Mouse (Mus musculus) layer of hippocampus, postnatal 36 days (tissue): Measurements from ENCODE around the gene Spon1. TPM values are rescaled to one million over a fixed set of nuclear protein-coding genes. Genes with fewer than 3 reads are reported as not detected.

Source experiments
- DNase-seq, 2 experiments: peaks; one replicate each; pipeline ENCODE4 v3.0.0; 2022
- total RNA-seq, 2 experiments: library from RNA; stranded (reverse); gene quantifications; 2 replicates each; pipeline ENCODE4 v1.2.3; 2021

Gene Spon1
- total RNA-seq, 2 experiments from 2014 or later: 65.4 to 66.9 TPM

DNA sequence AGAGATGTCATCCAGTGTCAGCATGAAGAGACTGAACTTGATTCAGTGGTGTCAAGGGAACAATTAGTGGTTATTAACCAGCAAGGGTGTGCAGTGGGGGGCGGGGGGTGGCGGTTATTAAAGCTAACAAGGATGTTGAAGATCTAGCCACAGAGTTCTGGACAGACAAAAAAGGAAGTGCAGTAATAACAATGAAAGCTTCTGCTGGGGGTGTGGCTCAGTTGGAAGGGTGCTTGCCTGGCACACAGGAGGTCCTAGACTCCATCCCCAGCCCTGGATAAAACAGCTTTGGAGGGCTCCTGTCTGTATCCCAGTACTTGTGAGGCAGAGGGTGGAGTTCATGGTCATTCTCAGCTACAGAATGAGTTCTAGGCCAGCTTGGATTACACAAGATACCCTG is 77.4 kb downstream of the Spon1 start:
- DNase-seq: no peak

DNA sequence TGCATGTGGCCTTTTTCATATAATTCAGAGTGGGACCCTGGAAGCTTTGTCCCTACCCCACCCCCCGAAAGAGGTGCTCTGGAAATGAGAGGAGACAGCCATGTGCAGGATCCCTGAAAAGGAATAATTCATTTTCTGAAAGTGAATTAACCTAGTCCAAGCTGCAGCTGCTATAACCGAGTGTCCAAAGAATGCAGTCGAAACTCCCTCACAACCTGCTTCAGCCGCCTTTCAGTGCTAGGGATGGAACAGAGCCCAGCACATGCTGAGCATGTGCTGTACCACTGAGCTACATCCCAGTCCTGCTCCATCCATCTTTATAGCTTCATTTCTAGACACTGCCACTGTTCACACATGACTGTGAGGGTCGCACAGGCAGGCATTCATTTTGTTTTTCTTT is 79.4 kb downstream of the Spon1 start:
- DNase-seq: no peak

DNA sequence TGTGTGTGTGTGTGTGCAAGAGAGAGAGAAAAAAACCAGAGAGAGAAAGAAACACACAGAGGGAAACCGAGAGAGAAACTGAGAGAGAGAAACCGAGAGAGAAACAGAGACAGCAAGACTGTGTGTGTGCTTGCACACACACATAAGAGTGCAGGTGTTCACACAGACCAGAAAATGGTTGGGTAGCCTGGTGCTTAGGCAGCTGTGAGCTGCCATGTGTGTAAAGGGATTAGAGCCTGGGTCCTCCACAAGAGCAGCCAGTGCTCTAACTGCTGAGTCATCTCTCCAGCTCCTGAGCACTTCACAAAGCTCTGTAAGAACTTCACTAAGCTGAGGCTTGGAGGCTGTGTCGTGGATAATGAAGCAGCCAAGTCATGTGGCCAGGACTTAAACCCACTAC is 80.8 kb downstream of the Spon1 start:
- DNase-seq: no peak

GRCm38 (mm10) chr7:113847041-113847819 is 81.4 kb downstream of the Spon1 start:
- no peak for DNase-seq

GRCm38 (mm10) chr7:113850389-113850788 is 84.6 kb downstream of the Spon1 start:
- DNase-seq: no peak

DNA sequence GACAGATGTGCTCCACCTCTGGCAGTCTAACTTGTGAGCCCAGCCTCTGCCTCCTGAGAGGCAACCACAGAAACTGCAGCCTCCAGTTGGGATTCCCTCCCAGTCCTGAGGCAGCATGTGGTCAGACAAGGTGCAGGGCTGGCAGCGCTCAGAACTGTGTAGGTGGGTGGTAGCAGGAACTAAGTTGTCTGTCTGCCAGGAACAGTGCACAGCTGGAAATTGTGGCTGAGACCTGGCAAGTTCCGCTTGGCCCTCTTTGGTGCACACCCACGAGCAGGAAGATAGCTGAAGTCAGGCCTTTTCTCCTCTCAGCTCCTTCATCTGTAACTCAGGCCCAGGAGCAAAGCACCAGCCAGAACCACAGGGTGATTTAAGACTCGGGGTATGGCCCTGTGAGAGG is 89.6 kb downstream of the Spon1 start:
- DNase-seq: no peak

- DNase-seq: no peak
Observed at GRCm38 (mm10) chr7:113856067-113856466, 90.3 kb downstream of the Spon1 start.

- DNase-seq: no peak
Observed at GRCm38 (mm10) chr7:113859480-113859881, 93.7 kb downstream of the Spon1 start.

GRCm38 (mm10) chr7:113861964-113862363 is 96.2 kb downstream of the Spon1 start:
- DNase-seq: no peak

GRCm38 (mm10) chr7:113872846-113873245 is 107.0 kb downstream of the Spon1 start:
- DNase-seq: no peak

GRCm38 (mm10) chr7:113877451-113877850 is 111.7 kb downstream of the Spon1 start:
- no peak for DNase-seq

DNA sequence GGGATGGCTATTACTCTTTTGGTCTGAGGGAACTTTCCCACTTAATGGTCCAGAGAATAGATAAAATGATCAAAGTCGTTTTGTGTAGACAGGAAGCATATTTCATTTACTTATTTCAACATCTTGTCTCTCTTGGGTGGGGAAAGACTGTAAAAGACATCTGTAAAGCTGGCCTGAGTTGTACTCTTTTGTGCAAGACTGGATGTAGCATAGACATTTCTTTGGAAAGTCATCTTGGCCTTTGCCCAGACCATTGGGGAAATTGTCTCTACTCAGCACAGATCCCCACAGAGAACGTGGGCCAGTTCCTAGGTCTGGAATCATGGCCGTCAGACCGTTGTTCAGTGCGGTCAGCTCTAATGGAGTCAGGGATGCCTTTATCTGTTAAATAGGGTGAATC is 112.1 kb downstream of the Spon1 start:
- no peak for DNase-seq

DNA sequence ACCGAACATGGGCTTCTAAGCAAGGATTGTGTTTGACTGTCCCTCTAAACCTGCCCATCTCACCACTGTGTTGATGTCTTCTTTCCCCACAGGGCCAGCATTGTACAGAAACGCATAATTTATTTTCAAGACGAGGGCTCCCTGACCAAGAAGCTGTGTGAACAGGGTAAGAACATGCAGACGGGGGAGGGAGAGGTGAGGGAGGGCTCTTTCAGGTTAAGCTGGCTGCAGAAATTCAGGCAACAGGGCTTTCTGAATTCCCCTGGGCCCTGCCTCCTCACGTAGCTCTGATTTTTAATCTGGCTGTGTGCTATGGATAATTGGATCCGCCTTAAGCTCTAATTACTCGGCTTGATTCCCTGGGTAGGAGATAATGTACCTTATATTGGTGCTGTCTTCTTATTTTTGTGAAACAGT is 113.3 kb downstream of the Spon1 start:
- DNase-seq: no peak

GRCm38 (mm10) chr7:113880021-113880420 is 114.2 kb downstream of the Spon1 start:
- no peak for DNase-seq

DNA sequence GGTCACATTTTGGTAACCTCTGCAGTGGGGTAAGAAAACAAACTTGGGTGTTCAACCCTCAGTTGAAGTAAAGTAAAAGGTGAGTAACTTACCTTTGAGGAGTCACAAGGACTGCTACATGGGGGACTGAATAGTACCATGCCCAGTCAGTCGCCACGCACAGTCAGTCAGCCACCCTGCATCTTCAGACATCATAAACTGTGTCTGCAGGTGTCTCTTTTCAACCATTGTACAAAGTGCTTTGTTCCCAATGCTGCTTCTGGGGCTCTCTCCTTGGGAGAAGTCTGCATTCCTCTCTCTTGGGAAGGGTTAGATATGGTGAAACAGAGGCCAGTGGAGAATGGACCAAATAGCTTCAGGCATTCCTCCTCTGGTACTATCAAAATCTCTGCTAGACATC is 125.0 kb downstream of the Spon1 start:
- no peak for DNase-seq

DNA sequence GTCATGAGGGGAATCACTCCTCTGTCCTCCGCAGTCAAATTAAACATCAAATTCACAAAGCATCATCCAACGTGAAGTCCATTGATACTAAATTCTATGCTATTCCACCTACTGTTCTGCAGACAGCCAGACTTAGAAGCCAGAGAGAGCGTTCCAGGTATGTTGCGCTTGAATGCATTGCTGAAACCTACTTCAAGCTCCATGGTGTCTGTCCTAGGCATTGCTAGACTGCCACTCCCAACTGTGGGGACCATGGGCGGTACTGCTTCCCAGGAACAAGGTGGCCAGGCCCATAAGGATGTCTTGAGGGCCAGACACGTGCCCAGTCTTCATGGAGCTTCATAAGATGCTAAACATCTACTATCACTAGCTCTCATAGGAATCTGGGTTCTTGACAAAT is 125.7 kb downstream of the Spon1 start:
- no peak for DNase-seq

DNA sequence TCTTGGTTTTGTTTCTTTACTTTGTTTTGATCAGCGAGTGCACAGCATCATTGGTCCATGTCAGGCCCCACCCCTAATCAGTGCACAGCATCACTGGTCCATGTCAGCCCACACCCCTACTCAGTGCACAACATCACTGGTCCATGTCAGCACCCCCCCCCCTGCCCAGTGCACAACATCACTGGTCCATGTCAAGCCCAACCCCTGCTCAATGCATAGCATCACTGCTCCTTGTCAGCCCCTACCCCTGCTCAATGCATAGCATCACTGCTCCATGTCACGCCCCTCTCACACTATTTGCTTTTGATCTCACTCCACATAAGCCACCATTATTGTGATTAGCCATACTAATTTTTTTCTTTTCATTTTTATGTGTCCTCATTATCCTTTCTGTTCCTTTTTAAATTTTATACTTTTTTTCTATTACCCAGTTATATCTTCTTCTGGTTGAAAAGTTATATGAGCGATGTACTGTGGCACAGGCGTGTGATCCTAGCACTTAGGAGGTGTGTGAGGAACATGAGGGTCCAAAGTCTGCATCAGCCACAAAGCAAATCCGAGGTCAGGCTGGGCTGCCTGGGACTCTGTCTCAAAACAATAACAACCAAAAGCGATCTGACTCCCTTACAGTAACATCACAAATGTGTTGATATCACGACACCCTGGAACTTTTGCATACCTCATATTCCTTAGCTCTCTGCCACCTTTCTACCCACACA is 128.3 kb downstream of the Spon1 start:
- no peak for DNase-seq

DNA sequence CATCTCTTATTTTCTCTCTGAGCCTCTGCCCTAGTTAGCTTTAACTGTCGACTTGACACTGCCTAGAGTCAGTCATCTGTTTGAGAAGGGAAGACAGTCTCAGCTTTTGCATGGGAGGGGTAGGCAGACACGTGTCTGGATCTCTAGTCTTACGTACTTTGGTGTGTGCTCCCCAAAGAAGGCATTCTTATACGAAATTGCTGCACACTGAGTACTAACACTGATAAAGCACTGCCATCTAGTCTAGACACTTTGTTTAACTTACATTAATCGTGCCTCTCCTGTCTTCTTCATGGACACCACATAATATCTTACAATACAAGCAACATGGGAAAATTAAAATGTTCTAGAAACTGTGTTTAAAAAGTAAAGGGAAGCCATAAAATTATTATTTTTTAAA is 129.5 kb downstream of the Spon1 start:
- no peak for DNase-seq

DNA sequence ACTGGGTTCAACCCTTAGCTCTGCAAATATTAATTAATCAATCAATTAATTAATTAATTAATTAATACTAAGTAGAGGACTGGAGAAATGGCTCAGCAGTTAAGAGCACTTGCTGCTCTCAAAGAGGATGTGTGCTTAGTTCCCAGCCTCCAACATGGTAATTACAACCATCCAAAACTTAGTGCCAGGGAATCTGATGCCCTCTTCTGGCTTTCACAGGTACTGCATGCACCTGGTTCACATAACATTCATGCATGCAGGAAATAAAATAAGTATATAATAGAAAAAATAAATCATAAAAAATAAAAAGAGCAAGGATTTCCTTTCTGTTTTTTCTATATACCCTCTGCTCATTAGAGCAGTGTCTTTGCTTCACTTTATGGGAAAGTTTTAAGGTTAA is 132.6 kb downstream of the Spon1 start:
- no peak for DNase-seq

GRCm38 (mm10) chr7:113901511-113901910 is 135.7 kb downstream of the Spon1 start:
- DNase-seq: no peak

DNA sequence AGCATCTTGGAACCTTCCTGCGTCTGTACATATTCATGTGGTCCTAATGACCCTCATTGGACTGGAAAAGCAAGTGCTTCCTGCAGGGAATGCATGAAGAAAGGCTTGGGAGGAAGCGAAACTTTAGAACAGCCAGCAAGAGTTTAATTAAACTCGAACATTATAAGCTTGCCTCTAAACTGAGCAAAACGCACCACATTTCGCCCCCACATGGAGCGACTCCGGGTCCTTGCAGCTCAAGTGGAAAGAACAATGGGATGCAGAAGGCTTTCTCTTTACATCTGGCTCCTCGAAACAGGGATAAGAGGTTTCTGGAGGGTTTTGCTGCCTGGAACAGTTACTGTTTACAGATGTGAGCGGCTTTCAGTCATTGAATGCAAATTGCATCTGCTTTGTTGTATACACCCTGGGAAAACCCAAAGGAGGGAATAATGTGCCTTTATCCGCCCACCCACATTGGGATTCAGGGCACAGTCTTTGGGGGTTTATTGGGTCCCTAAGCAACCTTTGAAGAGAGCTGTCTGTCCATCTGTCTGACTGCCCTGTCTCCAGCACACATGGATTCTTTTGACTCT is 136.2 kb downstream of the Spon1 start:
- DNase-seq: no peak

DNA sequence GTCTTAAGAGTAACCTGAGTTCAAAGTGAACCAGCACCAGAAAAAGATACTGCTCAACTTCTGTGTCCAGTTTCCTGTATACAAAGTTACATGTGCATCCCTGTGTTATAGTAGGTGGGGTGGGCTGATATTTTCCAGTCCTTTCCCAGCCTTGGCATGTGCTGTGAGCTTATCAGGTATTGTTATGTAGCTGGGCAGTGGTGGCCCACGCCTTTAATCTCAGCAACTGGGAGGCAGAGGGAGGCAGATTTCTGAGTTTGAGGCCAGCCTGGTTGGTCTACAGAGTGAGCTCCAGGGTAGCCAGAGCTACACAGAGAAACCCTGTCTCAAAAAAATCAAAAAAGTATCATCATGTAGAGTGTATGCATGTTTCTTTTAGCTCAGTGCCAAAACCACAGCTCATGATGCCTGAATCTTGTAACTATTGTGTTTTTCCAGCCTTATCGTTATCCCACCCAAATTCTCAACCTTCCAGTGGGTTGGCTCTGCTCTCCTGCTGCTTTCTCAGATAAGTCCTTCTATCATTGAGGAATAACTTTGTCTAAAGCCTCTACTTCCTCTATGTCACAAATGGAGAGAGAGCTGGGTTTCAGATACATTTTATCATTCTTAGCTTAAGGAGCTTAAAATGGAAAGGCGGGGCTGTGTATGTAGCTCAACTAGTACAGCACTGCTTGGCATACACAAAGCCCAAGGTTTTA is 137.5 kb downstream of the Spon1 start:
- DNase-seq: no peak

- DNase-seq: no peak
Observed at GRCm38 (mm10) chr7:113903939-113904338, 138.1 kb downstream of the Spon1 start.
